Mouse (Mus musculus): ENCODE results near the gene Usp42.

DNA sequence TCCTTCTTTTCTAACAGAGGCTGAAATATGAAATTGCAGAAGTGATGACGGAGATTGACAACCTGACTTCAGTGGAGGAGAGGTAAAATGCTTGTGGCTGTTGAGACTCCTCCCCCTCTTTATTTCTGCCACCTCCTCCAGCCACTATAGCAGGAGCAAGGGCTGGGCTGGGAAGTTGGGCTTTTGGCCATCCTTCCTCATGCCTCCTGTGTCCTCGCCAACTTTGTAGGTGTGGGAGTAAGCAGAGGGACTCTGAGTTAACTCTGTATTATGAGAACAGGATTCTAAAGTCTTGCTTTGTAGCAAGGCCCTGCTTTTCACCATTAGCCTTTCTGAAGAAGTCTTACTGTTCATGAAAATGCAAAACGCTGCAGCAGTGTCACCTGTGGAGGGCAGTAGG lies 45.6 kb downstream of the Usp42 start:
- TF ChIP-seq POLR2A (IDR thresholded peaks at IDR 0.05; ENCODE audit: low read depth, low read length): no peak
- no peak for TF ChIP-seq CTCF (IDR thresholded peaks at IDR 0.05; ENCODE audit: extremely low read depth, insufficient read depth, insufficient read length, insufficient replicate concordance)

Data from spleen, adult 2 months (tissue).